Mouse (Mus musculus): ENCODE measurements around the gene Scgb1b27. TPM values are rescaled to one million over a fixed set of nuclear protein-coding genes. Genes with fewer than 3 reads are reported as not detected.
"Not testable (repeated sequence)": the region's sequence is repeated elsewhere in the genome, so short reads cannot be mapped to it uniquely, and the experiment has no call there.

Scgb1b27 gene
- polyA plus RNA-seq (2012; fragmentation: generic; extraction: Trizol): not detected
- long read RNA-seq, experiment 1: 0 reads
- long read RNA-seq, experiment 2: 0 reads

- H3K79me2 ChIP-seq (ENCODE audit: control insufficient read depth, insufficient read depth); H3K36me3 ChIP-seq (ENCODE audit: control insufficient read depth, insufficient read depth); H3K79me3 ChIP-seq (ENCODE audit: low read depth); H3K4me3 ChIP-seq (ENCODE audit: insufficient read depth, poor library complexity, severe bottlenecking); H3ac ChIP-seq (ENCODE audit: control insufficient read depth, insufficient read length, low read depth); H3K27me3 ChIP-seq (ENCODE audit: control insufficient read depth, insufficient read depth, insufficient read length): not testable (repeated sequence)
These were observed at the start of gene Scgb1b27 for GRCm38 (mm10) chr7:34021183-34021582. TSS of gene Scgb1b27 (plus strand) at chr7:34021483.

GRCm38 (mm10) chr7:33982281-33982680 is 39.0 kb upstream of the Scgb1b27 start:
- not testable (repeated sequence) for H3K79me3 ChIP-seq (ENCODE audit: low read depth); H3K27me3 ChIP-seq (ENCODE audit: control insufficient read depth, insufficient read depth, insufficient read length); H3K4me3 ChIP-seq (ENCODE audit: insufficient read depth, poor library complexity, severe bottlenecking); H3ac ChIP-seq (ENCODE audit: control insufficient read depth, insufficient read length, low read depth); H3K79me2 ChIP-seq (ENCODE audit: control insufficient read depth, insufficient read depth); H3K36me3 ChIP-seq (ENCODE audit: control insufficient read depth, insufficient read depth)

GRCm38 (mm10) chr7:34013842-34014241 is 7.4 kb upstream of the Scgb1b27 start, which contains the start of gene Scgb2b27:
TSS of gene Scgb2b27 (minus strand) at chr7:34013942.
- H3K4me3 ChIP-seq (ENCODE audit: insufficient read depth, poor library complexity, severe bottlenecking): no peak within 1 kb of the TSS
- H3K79me3 ChIP-seq (ENCODE audit: low read depth): no peaks in the 10 kb centered on the region
- H3K79me2 ChIP-seq (ENCODE audit: control insufficient read depth, insufficient read depth): no peaks in the 10 kb centered on the region
- no peaks in the 10 kb centered on the region for H3K36me3 ChIP-seq (ENCODE audit: control insufficient read depth, insufficient read depth)
- no peaks in the 10 kb centered on the region for H3K27me3 ChIP-seq (ENCODE audit: control insufficient read depth, insufficient read depth, insufficient read length)
- H3ac ChIP-seq (ENCODE audit: control insufficient read depth, insufficient read length, low read depth): no peak within 1 kb of the TSS
- TF ChIP-seq FOSL1 (IDR thresholded peaks at IDR 0.05; ENCODE audit: insufficient read depth, low read length, poor library complexity, severe bottlenecking) (no peak), USF1 (IDR thresholded peaks at IDR 0.05; ENCODE audit: low read depth) (no peak), CEBPB (IDR thresholded peaks at IDR 0.05; ENCODE audit: low read depth) (no peak), MYOG (IDR thresholded peaks at IDR 0.05; ENCODE audit: control insufficient read depth, extremely low read depth, insufficient read length) (no peak), CTCF (IDR thresholded peaks at IDR 0.05; ENCODE audit: control insufficient read depth, insufficient read depth, insufficient read length) (no peak), MYOD1 (IDR thresholded peaks at IDR 0.05; ENCODE audit: control insufficient read depth, insufficient read length, low read depth) (no peak), MAX (IDR thresholded peaks at IDR 0.05) (no peak)

GRCm38 (mm10) chr7:34025641-34026040 is 4.4 kb downstream of the Scgb1b27 start:
- Histone ChIP-seq H3ac (ENCODE audit: control insufficient read depth, insufficient read length, low read depth) (no peak overlapping the region), H3K79me3 (ENCODE audit: low read depth) (no peaks in the 10 kb centered on the region), H3K36me3 (ENCODE audit: control insufficient read depth, insufficient read depth) (no peaks in the 10 kb centered on the region), H3K79me2 (ENCODE audit: control insufficient read depth, insufficient read depth) (no peaks in the 10 kb centered on the region), H3K27me3 (ENCODE audit: control insufficient read depth, insufficient read depth, insufficient read length) (peaks cover 3% of the 10 kb centered on the region), H3K4me3 (ENCODE audit: insufficient read depth, poor library complexity, severe bottlenecking) (no peak overlapping the region)
- TF ChIP-seq MYOG (IDR thresholded peaks at IDR 0.05; ENCODE audit: control insufficient read depth, extremely low read depth, insufficient read length): no peak
- TF ChIP-seq MAX (IDR thresholded peaks at IDR 0.05): no peak
- TF ChIP-seq CEBPB (IDR thresholded peaks at IDR 0.05; ENCODE audit: low read depth): no peak
- no peak for TF ChIP-seq CTCF (IDR thresholded peaks at IDR 0.05; ENCODE audit: control insufficient read depth, insufficient read depth, insufficient read length)

DNA sequence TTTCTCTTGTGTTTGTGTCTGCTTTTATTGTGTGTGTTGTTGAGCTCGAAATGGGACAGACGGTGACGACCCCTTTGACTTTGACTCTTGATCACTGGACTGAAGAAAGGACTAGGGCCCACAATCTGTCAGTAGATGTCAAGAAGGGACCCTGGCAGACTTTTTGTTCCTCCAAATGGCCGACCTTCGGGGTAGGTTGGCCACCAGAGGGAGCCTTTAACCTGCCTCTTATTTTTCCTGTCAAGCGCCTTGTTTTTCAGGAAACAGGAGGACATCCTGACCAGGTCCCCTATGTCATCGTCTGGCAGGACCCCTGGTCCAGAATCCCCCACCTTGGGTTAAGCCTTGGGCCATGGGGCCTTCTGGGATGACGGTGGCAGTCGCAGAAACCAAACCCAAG is 5.9 kb downstream of the Scgb1b27 start:
- H3K79me3 ChIP-seq (ENCODE audit: low read depth); H3ac ChIP-seq (ENCODE audit: control insufficient read depth, insufficient read length, low read depth); H3K79me2 ChIP-seq (ENCODE audit: control insufficient read depth, insufficient read depth); H3K36me3 ChIP-seq (ENCODE audit: control insufficient read depth, insufficient read depth); H3K27me3 ChIP-seq (ENCODE audit: control insufficient read depth, insufficient read depth, insufficient read length); H3K4me3 ChIP-seq (ENCODE audit: insufficient read depth, poor library complexity, severe bottlenecking): not testable (repeated sequence)

GRCm38 (mm10) chr7:34030026-34030425 is 8.7 kb downstream of the Scgb1b27 start:
- TF ChIP-seq CTCF (IDR thresholded peaks at IDR 0.05; ENCODE audit: control insufficient read depth, insufficient read depth, insufficient read length) (no peak), USF1 (IDR thresholded peaks at IDR 0.05; ENCODE audit: low read depth) (no peak), CEBPB (IDR thresholded peaks at IDR 0.05; ENCODE audit: low read depth) (no peak), MYOD1 (IDR thresholded peaks at IDR 0.05; ENCODE audit: control insufficient read depth, insufficient read length, low read depth) (no peak), MAX (IDR thresholded peaks at IDR 0.05) (no peak)
- Histone ChIP-seq H3K4me3 (ENCODE audit: insufficient read depth, poor library complexity, severe bottlenecking) (no peak overlapping the region), H3K79me2 (ENCODE audit: control insufficient read depth, insufficient read depth) (no peaks in the 10 kb centered on the region), H3K27me3 (ENCODE audit: control insufficient read depth, insufficient read depth, insufficient read length) (peaks cover 9% of the 10 kb centered on the region), H3K79me3 (ENCODE audit: low read depth) (no peaks in the 10 kb centered on the region), H3K36me3 (ENCODE audit: control insufficient read depth, insufficient read depth) (no peaks in the 10 kb centered on the region), H3ac (ENCODE audit: control insufficient read depth, insufficient read length, low read depth) (no peak overlapping the region)

DNA sequence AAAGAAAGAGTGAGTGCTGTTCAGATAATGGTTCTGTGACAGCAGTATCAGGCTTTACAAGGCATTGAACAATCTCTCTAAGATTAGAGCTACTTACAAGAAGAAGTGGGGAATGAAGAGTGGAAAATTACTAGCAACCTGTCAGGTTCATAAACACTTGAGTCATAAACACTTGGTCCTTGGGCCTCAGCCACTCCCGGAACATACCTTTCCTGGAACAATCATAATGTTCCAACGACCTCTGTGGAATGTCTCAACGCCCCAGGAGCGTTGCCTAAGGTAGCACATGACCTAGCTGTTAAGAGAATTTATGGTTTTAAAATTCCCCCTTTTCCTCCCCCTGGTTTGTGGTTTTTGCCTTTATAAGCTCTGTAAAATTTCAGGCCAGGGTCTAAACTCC is 13.3 kb downstream of the Scgb1b27 start:
- not testable (repeated sequence) for H3K79me3 ChIP-seq (ENCODE audit: low read depth); H3K4me3 ChIP-seq (ENCODE audit: insufficient read depth, poor library complexity, severe bottlenecking); H3ac ChIP-seq (ENCODE audit: control insufficient read depth, insufficient read length, low read depth); H3K27me3 ChIP-seq (ENCODE audit: control insufficient read depth, insufficient read depth, insufficient read length); H3K36me3 ChIP-seq (ENCODE audit: control insufficient read depth, insufficient read depth); H3K79me2 ChIP-seq (ENCODE audit: control insufficient read depth, insufficient read depth)

DNA sequence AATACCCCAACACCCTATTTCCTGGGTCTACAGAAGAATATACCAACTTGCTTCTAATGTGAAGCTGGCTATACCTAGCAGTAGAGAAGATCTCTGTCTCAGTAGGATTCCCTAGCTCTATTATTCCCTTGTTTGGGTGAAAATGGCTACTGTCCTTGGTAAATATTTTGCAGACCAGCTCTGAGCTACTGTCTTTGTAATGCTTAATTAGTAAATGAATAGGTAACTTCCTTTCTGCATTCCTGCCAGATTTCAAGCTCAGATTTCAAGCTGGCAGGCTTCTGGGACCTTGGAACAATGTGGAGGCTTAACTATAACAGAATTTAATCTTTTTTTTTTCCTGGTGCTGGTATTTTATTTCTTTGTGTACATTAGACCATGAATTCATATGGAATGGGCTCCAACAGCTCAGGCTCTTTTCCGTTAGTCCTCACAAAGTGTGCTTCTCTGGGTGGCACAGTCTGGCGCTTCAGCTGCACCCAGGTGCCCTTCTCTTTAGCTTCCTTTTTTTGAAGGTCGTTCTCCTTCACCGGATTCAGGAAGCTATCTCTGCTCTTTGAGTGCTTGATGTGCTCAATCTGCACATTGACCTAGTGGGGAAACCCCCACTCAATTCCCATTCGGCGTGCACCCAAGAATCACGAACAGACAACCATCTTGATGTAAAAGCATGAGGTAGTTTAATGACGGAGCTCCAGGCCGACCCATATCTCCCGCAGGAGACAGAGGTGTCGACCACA is 15.0 kb downstream of the Scgb1b27 start:
- not testable (repeated sequence) for H3K4me3 ChIP-seq (ENCODE audit: insufficient read depth, poor library complexity, severe bottlenecking); H3K27me3 ChIP-seq (ENCODE audit: control insufficient read depth, insufficient read depth, insufficient read length); H3K79me3 ChIP-seq (ENCODE audit: low read depth); H3K36me3 ChIP-seq (ENCODE audit: control insufficient read depth, insufficient read depth); H3K79me2 ChIP-seq (ENCODE audit: control insufficient read depth, insufficient read depth); H3ac ChIP-seq (ENCODE audit: control insufficient read depth, insufficient read length, low read depth)

- H3ac ChIP-seq (ENCODE audit: control insufficient read depth, insufficient read length, low read depth); H3K79me3 ChIP-seq (ENCODE audit: low read depth); H3K27me3 ChIP-seq (ENCODE audit: control insufficient read depth, insufficient read depth, insufficient read length): not testable (repeated sequence)
These were observed 46.8 kb downstream of the Scgb1b27 start for GRCm38 (mm10) chr7:34068132-34068531.

More at GRCm38 (mm10) chr7:34068132-34068531, 46.8 kb downstream of the Scgb1b27 start:
- H3K36me3 ChIP-seq (ENCODE audit: control insufficient read depth, insufficient read depth); H3K79me2 ChIP-seq (ENCODE audit: control insufficient read depth, insufficient read depth); H3K4me3 ChIP-seq (ENCODE audit: insufficient read depth, poor library complexity, severe bottlenecking): not testable (repeated sequence)
